Mouse (Mus musculus) liver, embryonic 11.5 days (tissue): ENCODE measurements at regions not wholly inside any gene's neighbourhood (a gene's known extent, or its start where the extent isn't known, plus 50 kb on each side); places are given as distances from the start of the nearest gene placed in this dataset.

ENCODE experiments used
- ATAC-seq: fragments of 200-750 bp; cut with Nextera tagmentation; replicated peaks from 2 replicates; pipeline ENCODE4 v1.8.0; 2017; ENCODE audit warnings: moderate number of reproducible peaks, mild to moderate bottlenecking, moderate TSS enrichment, moderate library complexity; ENCODE audit not compliant: low FRiP score
- DNase-seq: peaks from one replicate; pipeline ENCODE4 v3.0.0-alpha.2; 2017; ENCODE audit warnings: low spot score
- H3K27ac ChIP-seq: fragments of 300-500 bp; sonication (generic); 2 replicates; pipeline ENCODE4 v1.5.1; 2014; ENCODE audit warnings: mild to moderate bottlenecking, low read depth, low read length, control low read depth
- H3K27me3 ChIP-seq: fragments of 300-500 bp; sonication (generic); replicated peaks from 2 replicates; pipeline ENCODE4 v1.6.1; 2014; ENCODE audit warnings: low read length, mixed read lengths; ENCODE audit not compliant: control insufficient read depth, insufficient read depth
- H3K36me3 ChIP-seq: fragments of 300-500 bp; sonication (generic); 2 replicates; pipeline ENCODE4 v1.6.1; 2014; ENCODE audit warnings: mild to moderate bottlenecking, low read length, moderate library complexity, mixed read lengths; ENCODE audit not compliant: control insufficient read depth, insufficient read depth
- H3K4me1 ChIP-seq: fragments of 300-500 bp; sonication (generic); replicated peaks from 2 replicates; pipeline ENCODE4 v1.6.1; 2014; ENCODE audit warnings: low read length, mixed read lengths; ENCODE audit not compliant: control insufficient read depth, insufficient read depth
- H3K4me2 ChIP-seq: fragments of 300-500 bp; sonication (generic); 2 replicates; pipeline ENCODE4 v1.6.1; 2014; ENCODE audit warnings: mild to moderate bottlenecking, control low read depth, moderate library complexity
- H3K4me3 ChIP-seq: fragments of 300-500 bp; sonication (generic); 2 replicates; pipeline ENCODE4 v1.5.1; 2014; ENCODE audit warnings: low read depth, low read length, control low read depth
- H3K9ac ChIP-seq: fragments of 300-500 bp; sonication (generic); 2 replicates; pipeline ENCODE4 v1.6.1; 2014; ENCODE audit warnings: low read depth, low read length, control low read depth
- H3K9me3 ChIP-seq: fragments of 300-500 bp; sonication (generic); 2 replicates; pipeline ENCODE4 v1.6.1; 2016; ENCODE audit warnings: low read length, inconsistent platforms, mixed read lengths; ENCODE audit not compliant: control insufficient read depth
- WGBS: fragments of 180-500 bp; shearing (Covaris S2); extraction: QIAGEN DNeasy Blood & Tissue Kit; methylation state at CpG from one replicate; pipeline ENCODE4 v1.1.7; 2014; 5-methylcytosine and 5-hydroxymethylcytosine counted together

DNA sequence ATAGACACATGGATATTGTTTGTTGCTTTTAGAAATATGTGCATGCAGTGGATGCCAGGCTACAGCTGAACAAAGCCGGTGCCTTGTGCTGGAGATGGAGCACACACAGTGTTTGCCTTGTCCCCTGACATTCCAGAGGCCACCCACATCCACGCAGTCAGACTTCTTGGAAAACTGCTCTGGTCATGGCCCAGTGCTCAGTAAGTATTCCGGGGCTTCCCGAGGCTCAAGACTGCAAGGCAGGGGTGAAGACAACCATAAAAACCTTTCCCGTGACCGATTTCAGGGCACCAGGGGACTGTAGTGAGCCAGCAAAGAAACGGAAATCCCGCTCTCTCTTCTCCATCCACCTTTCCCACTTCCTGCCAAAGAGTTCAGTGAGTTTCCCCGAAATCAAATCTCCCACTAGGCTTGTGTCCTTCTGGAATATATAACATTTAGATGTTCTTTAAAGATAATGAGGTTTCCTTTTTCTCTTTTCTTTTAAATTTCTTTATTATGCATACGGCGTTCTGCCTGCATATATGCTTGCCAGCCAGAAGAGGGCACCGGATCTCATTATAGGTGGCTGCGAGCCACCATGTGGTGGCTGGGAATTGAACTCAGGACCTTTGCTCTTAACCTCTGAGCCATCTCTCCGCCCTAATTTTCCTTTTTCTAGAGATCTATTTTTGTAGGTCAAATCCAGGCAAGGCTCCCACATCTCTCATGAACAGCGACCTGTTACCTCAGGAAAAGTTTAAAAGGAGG, 73.3 kb upstream of the Hmcn1 start:
- no peak overlapping the region for H3K9ac ChIP-seq
- H3K4me1 ChIP-seq = no peaks in the 10 kb centered on the region
- H3K4me3 ChIP-seq = no peak overlapping the region
- no peaks in the 10 kb centered on the region for H3K27me3 ChIP-seq
- DNase-seq (no peak), ATAC-seq (no peak)
- 84% methylated on average over 15 of the region's 15 CpGs for WGBS
- H3K36me3 ChIP-seq = no peaks in the 10 kb centered on the region
- no peak overlapping the region for H3K4me2 ChIP-seq
- H3K27ac ChIP-seq = no peak overlapping the region
- H3K9me3 ChIP-seq = no peaks in the 10 kb centered on the region

- WGBS = 54% methylated on average over 16 of the region's 16 CpGs
- Histone ChIP-seq H3K9me3 (no peaks in the 10 kb centered on the region), H3K27me3 (no peaks in the 10 kb centered on the region), H3K4me2 (peak overlapping the region; percentile 33), H3K4me1 (peaks cover 11% of the 10 kb centered on the region), H3K36me3 (no peaks in the 10 kb centered on the region), H3K4me3 (no peak overlapping the region), H3K27ac (no peak overlapping the region), H3K9ac (peak overlapping the region; percentile 5; the same call in 1 of the 2 replicates)
- no peak for DNase-seq
- ATAC-seq = peak; percentile 35; the same call in 1 of the 2 replicates
Measured at GRCm38 (mm10) chr1:151074508-151075314, 81.5 kb upstream of the Hmcn1 start.

- ATAC-seq (no peak), DNase-seq (no peak)
- WGBS = 76% methylated on average over 6 of the region's 6 CpGs
- Histone ChIP-seq H3K4me2 (no peak overlapping the region), H3K9me3 (no peaks in the 10 kb centered on the region), H3K27me3 (no peaks in the 10 kb centered on the region), H3K4me1 (peaks cover 18% of the 10 kb centered on the region), H3K4me3 (no peak overlapping the region), H3K27ac (no peak overlapping the region), H3K9ac (no peak overlapping the region), H3K36me3 (no peaks in the 10 kb centered on the region)
Measured at GRCm38 (mm10) chr1:151075541-151075940, 82.3 kb upstream of the Hmcn1 start.

GRCm38 (mm10) chr1:151078909-151079522, 85.8 kb upstream of the Hmcn1 start:
- peak; percentile 68 for DNase-seq
- Histone ChIP-seq H3K4me2 (peak overlapping the region; percentile 53), H3K4me3 (no peak overlapping the region), H3K4me1 (peaks cover 22% of the 10 kb centered on the region), H3K9me3 (no peaks in the 10 kb centered on the region), H3K27ac (peak overlapping the region; percentile 84), H3K9ac (peak overlapping the region; percentile 54; the same call in 1 of the 2 replicates), H3K27me3 (no peaks in the 10 kb centered on the region), H3K36me3 (no peaks in the 10 kb centered on the region)
- 33% methylated on average over 16 of the region's 16 CpGs for WGBS
- peak; percentile 49 for ATAC-seq

GRCm38 (mm10) chr1:151079614-151080360, 86.6 kb upstream of the Hmcn1 start:
- no peaks in the 10 kb centered on the region for H3K27me3 ChIP-seq
- H3K4me2 ChIP-seq = peak overlapping the region; percentile 53
- peaks cover 22% of the 10 kb centered on the region for H3K4me1 ChIP-seq
- H3K9ac ChIP-seq = peak overlapping the region; percentile 54
- 46% methylated on average over 15 of the region's 15 CpGs for WGBS
- DNase-seq = peak; percentile 50
- no peak overlapping the region for H3K4me3 ChIP-seq
- no peaks in the 10 kb centered on the region for H3K36me3 ChIP-seq
- H3K9me3 ChIP-seq = no peaks in the 10 kb centered on the region
- peak; percentile 93 for ATAC-seq
- H3K27ac ChIP-seq = peak overlapping the region; percentile 84

- Histone ChIP-seq H3K27ac (peak overlapping the region; percentile 84; the same call in 1 of the 2 replicates), H3K4me1 (peaks cover 19% of the 10 kb centered on the region), H3K4me2 (peak overlapping the region; percentile 47), H3K36me3 (no peaks in the 10 kb centered on the region), H3K9me3 (no peaks in the 10 kb centered on the region), H3K4me3 (no peak overlapping the region), H3K9ac (peak overlapping the region; percentile 55), H3K27me3 (no peaks in the 10 kb centered on the region)
- DNase-seq (no peak), ATAC-seq (peak; percentile 33; the same call in 1 of the 2 replicates)
- WGBS = 63% methylated on average over 9 of the region's 9 CpGs
Measured at GRCm38 (mm10) chr1:151080510-151080980, 87.3 kb upstream of the Hmcn1 start.

GRCm38 (mm10) chr1:151082510-151083033, 89.3 kb upstream of the Hmcn1 start:
- H3K4me2 ChIP-seq = no peak overlapping the region
- H3K27ac ChIP-seq = no peak overlapping the region
- no peaks in the 10 kb centered on the region for H3K36me3 ChIP-seq
- DNase-seq (no peak), ATAC-seq (no peak)
- H3K9ac ChIP-seq = no peak overlapping the region
- 86% methylated on average over 5 of the region's 5 CpGs for WGBS
- H3K4me1 ChIP-seq = peaks cover 25% of the 10 kb centered on the region
- no peak overlapping the region for H3K4me3 ChIP-seq
- H3K27me3 ChIP-seq = no peaks in the 10 kb centered on the region
- H3K9me3 ChIP-seq = no peaks in the 10 kb centered on the region

DNA sequence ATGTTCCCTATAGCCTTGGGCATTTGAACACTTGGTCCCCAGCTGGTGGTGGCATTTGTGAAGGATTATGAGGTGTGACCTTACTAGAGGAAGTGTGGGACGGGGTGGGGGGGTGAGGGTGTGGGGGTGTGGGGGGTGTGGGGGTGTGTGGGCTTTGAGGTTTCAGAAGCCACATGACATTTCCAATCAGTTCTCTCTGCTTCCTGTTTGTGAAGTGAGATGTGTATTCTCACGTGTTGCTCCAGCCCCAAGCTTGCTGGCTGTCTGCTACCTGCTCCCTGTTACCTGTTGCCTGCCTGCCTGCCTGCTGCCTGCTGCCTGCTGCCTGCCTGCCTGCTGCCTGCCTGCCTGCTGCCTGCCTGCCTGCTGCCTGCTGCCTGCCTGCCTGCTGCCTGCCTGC, 90.6 kb upstream of the Hmcn1 start:
- H3K27ac ChIP-seq = no peak overlapping the region
- H3K4me2 ChIP-seq = no peak overlapping the region
- peaks cover 28% of the 10 kb centered on the region for H3K4me1 ChIP-seq
- ATAC-seq (no peak), DNase-seq (no peak)
- H3K9ac ChIP-seq = no peak overlapping the region
- WGBS = 41% methylated on average over 2 of the region's 2 CpGs
- H3K4me3 ChIP-seq = no peak overlapping the region
- no peaks in the 10 kb centered on the region for H3K36me3 ChIP-seq
- no peaks in the 10 kb centered on the region for H3K27me3 ChIP-seq
- no peaks in the 10 kb centered on the region for H3K9me3 ChIP-seq
